Mouse (Mus musculus): ENCODE measurements at regions not wholly inside any gene's neighbourhood (a gene's known extent, or its start where the extent isn't known, plus 50 kb on each side); places are given as distances from the start of the nearest gene placed in this dataset.
"Not testable (repeated sequence)": the region's sequence is repeated elsewhere in the genome, so short reads cannot be mapped to it uniquely, and the experiment has no call there.

DNA sequence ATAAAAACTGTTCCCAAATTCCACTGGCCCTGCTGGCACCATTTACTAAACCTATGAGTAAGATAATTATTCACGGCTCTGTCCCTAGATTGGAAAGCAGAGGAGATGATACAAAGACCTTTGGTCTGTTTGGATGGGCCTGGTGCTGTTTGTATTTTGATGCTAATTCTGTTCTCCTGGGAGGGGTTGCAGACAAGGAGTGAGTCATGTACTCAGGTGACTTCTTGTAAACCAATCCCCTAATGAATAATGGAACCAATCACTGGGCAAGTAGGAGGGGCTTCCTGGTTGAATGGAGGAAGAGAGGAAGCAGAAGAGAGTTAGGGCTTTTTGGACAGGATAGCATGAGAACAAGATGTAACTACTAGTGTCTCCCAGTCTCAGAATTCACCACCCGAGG is 130.0 kb upstream of the Gm9972 start:
- no peaks in the 10 kb centered on the region for H3K27me3 ChIP-seq
- no peak overlapping the region for H3K4me2 ChIP-seq
- H3K36me3 ChIP-seq (replicated peaks), result no peaks in the 10 kb centered on the region
- H3K9ac ChIP-seq, result no peak overlapping the region
- ATAC-seq (ENCODE audit: low FRiP score), result no peak
- H3K4me3 ChIP-seq (replicated peaks), result no peak overlapping the region
- no peaks in the 10 kb centered on the region for H3K9me3 ChIP-seq
- no peak overlapping the region for H3K27ac ChIP-seq
- no peaks in the 10 kb centered on the region for H3K4me1 ChIP-seq
- WGBS, result 88% methylated on average over 2 of the region's 2 CpGs

- Histone ChIP-seq H3K9ac (no peak overlapping the region), H3K4me2 (no peak overlapping the region), H3K4me1 (no peaks in the 10 kb centered on the region), H3K36me3 (replicated peaks) (no peaks in the 10 kb centered on the region), H3K27ac (no peak overlapping the region), H3K4me3 (replicated peaks) (no peak overlapping the region), H3K27me3 (no peaks in the 10 kb centered on the region), H3K9me3 (no peaks in the 10 kb centered on the region)
- 84% methylated on average over 3 of the region's 3 CpGs for WGBS
- ATAC-seq (ENCODE audit: low FRiP score), result no peak
Measured at GRCm38 (mm10) chr11:42906020-42906419, 129.5 kb upstream of the Gm9972 start.

GRCm38 (mm10) chr11:42916421-42917181 is 118.9 kb upstream of the Gm9972 start:
- 66% methylated on average over 2 of the region's 2 CpGs for WGBS

GRCm38 (mm10) chr11:42919221-42919620 is 116.3 kb upstream of the Gm9972 start:
- no peaks in the 10 kb centered on the region for H3K4me1 ChIP-seq
- no peaks in the 10 kb centered on the region for H3K36me3 ChIP-seq (replicated peaks)
- H3K27me3 ChIP-seq, result no peaks in the 10 kb centered on the region
- 98% methylated on average over 1 of the region's 1 CpGs for WGBS
- H3K4me2 ChIP-seq, result no peak overlapping the region
- no peak overlapping the region for H3K27ac ChIP-seq
- no peak overlapping the region for H3K9ac ChIP-seq
- H3K4me3 ChIP-seq (replicated peaks), result no peak overlapping the region
- ATAC-seq (ENCODE audit: low FRiP score), result no peak
- no peaks in the 10 kb centered on the region for H3K9me3 ChIP-seq

More at GRCm38 (mm10) chr11:42916421-42917181, 118.9 kb upstream of the Gm9972 start:
- no peak overlapping the region for H3K9ac ChIP-seq
- no peaks in the 10 kb centered on the region for H3K36me3 ChIP-seq (replicated peaks)
- no peaks in the 10 kb centered on the region for H3K9me3 ChIP-seq
- H3K4me1 ChIP-seq, result no peaks in the 10 kb centered on the region
- no peak overlapping the region for H3K4me2 ChIP-seq
- no peak overlapping the region for H3K27ac ChIP-seq
- no peak overlapping the region for H3K4me3 ChIP-seq (replicated peaks)
- H3K27me3 ChIP-seq, result no peaks in the 10 kb centered on the region
- ATAC-seq (ENCODE audit: low FRiP score), result no peak

GRCm38 (mm10) chr11:42927156-42927555 is 108.4 kb upstream of the Gm9972 start:
- Histone ChIP-seq H3K9ac (no peak overlapping the region), H3K4me1 (no peaks in the 10 kb centered on the region), H3K4me2 (no peak overlapping the region), H3K4me3 (replicated peaks) (no peak overlapping the region), H3K36me3 (replicated peaks) (no peaks in the 10 kb centered on the region), H3K27ac (no peak overlapping the region), H3K9me3 (no peaks in the 10 kb centered on the region), H3K27me3 (no peaks in the 10 kb centered on the region)
- 85% methylated on average over 5 of the region's 5 CpGs for WGBS
- ATAC-seq (ENCODE audit: low FRiP score), result no peak

GRCm38 (mm10) chr11:42928916-42929315 is 106.6 kb upstream of the Gm9972 start:
- Histone ChIP-seq H3K36me3 (replicated peaks) (no peaks in the 10 kb centered on the region), H3K4me2 (no peak overlapping the region), H3K27me3 (no peaks in the 10 kb centered on the region), H3K27ac (no peak overlapping the region), H3K4me3 (replicated peaks) (no peak overlapping the region), H3K9me3 (no peaks in the 10 kb centered on the region), H3K4me1 (no peaks in the 10 kb centered on the region), H3K9ac (no peak overlapping the region)
- WGBS, result 88% methylated on average over 3 of the region's 3 CpGs
- no peak for ATAC-seq (ENCODE audit: low FRiP score)

- not testable (repeated sequence) for H3K9me3 ChIP-seq; H3K4me1 ChIP-seq; H3K9ac ChIP-seq; H3K27me3 ChIP-seq; ATAC-seq (ENCODE audit: low FRiP score); H3K36me3 ChIP-seq (replicated peaks); H3K4me2 ChIP-seq; H3K27ac ChIP-seq; H3K4me3 ChIP-seq (replicated peaks)
- WGBS, result 80% methylated on average over 4 of the region's 4 CpGs
Measured at GRCm38 (mm10) chr11:42939271-42939670, 96.3 kb upstream of the Gm9972 start.

DNA sequence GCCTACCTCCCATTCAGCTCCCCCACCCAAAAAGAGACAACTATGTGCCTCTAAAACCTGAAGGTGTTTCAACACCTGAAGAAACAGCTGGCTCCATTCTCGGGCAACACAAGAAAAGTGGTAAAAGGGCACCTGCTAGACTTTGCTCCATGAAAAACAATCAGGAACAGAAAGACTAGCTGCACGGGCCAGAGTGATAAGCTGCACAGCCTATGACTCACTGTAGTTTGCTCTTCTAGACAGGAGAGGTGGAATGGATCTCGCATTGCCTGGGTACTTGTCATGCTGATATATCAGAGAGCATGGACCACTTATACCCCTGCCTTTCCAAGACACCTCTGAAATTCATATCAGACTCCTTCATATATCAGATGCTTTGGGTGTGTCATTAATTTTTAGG is 94.0 kb upstream of the Gm9972 start:
- Histone ChIP-seq H3K4me3 (replicated peaks) (no peak overlapping the region), H3K27ac (no peak overlapping the region), H3K4me2 (no peak overlapping the region), H3K9me3 (no peaks in the 10 kb centered on the region), H3K9ac (no peak overlapping the region), H3K4me1 (no peaks in the 10 kb centered on the region), H3K36me3 (replicated peaks) (no peaks in the 10 kb centered on the region), H3K27me3 (no peaks in the 10 kb centered on the region)
- ATAC-seq (ENCODE audit: low FRiP score), result no peak
- WGBS, result 84% methylated on average over 3 of the region's 3 CpGs

DNA sequence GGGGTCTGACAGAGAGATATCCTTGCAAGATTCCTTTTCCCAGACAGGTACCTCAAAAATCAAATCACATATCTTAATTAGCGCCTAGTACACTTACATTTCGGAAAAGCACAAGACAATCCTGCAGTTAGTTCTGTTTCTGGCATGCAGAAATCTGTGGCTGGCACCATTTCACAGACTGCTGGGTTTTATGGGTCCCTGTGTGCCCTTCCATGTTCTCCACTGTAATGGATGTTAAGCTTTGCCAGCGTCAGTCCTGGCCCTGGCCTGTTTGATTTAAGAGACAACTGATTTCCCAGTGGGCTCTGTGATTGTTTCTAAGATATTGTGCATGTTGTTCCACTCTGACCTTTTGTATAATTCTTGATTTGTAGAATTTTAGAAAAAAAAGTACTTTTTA is 93.3 kb upstream of the Gm9972 start:
- no peaks in the 10 kb centered on the region for H3K4me1 ChIP-seq
- H3K27ac ChIP-seq, result no peak overlapping the region
- WGBS, result 86% methylated on average over 3 of the region's 3 CpGs
- no peak overlapping the region for H3K4me3 ChIP-seq (replicated peaks)
- H3K4me2 ChIP-seq, result no peak overlapping the region
- no peaks in the 10 kb centered on the region for H3K9me3 ChIP-seq
- ATAC-seq (ENCODE audit: low FRiP score), result no peak
- no peak overlapping the region for H3K9ac ChIP-seq
- no peaks in the 10 kb centered on the region for H3K36me3 ChIP-seq (replicated peaks)
- no peaks in the 10 kb centered on the region for H3K27me3 ChIP-seq

DNA sequence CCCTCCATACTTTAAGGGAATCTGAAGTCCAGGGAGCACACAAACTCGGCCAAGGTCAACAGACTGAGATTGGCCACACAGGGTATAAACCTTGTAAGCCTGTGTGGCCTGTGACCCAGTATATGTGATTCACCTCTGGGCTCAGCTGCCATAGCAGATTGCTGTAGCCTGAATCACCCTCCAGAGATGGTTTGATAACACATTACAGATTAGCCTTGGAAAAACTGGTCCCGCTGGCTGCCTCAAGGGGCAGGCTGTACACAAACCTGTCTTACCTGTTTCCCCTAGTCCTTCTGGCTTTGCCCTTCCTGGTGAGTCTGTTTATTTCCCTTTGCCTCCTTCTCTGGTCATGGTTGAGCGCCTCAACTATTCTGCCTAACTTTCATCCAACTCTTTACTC is 91.0 kb upstream of the Gm9972 start:
- H3K27me3 ChIP-seq, result no peaks in the 10 kb centered on the region
- no peak for ATAC-seq (ENCODE audit: low FRiP score)
- no peak overlapping the region for H3K9ac ChIP-seq
- WGBS, result 83% methylated on average over 3 of the region's 3 CpGs
- H3K4me1 ChIP-seq, result no peaks in the 10 kb centered on the region
- H3K36me3 ChIP-seq (replicated peaks), result no peaks in the 10 kb centered on the region
- no peak overlapping the region for H3K4me2 ChIP-seq
- H3K4me3 ChIP-seq (replicated peaks), result no peak overlapping the region
- H3K9me3 ChIP-seq, result no peaks in the 10 kb centered on the region
- H3K27ac ChIP-seq, result no peak overlapping the region

- no peaks in the 10 kb centered on the region for H3K36me3 ChIP-seq (replicated peaks)
- H3K27me3 ChIP-seq, result no peaks in the 10 kb centered on the region
- H3K9me3 ChIP-seq, result no peaks in the 10 kb centered on the region
- H3K4me2 ChIP-seq, result no peak overlapping the region
- 88% methylated on average over 1 of the region's 1 CpGs for WGBS
- H3K27ac ChIP-seq, result no peak overlapping the region
- H3K4me1 ChIP-seq, result no peaks in the 10 kb centered on the region
- no peak overlapping the region for H3K9ac ChIP-seq
- no peak for ATAC-seq (ENCODE audit: low FRiP score)
- H3K4me3 ChIP-seq (replicated peaks), result no peak overlapping the region
Measured at GRCm38 (mm10) chr11:42949823-42950222, 85.7 kb upstream of the Gm9972 start.

- H3K4me2 ChIP-seq, result no peak overlapping the region
- no peak overlapping the region for H3K4me3 ChIP-seq (replicated peaks)
- no peaks in the 10 kb centered on the region for H3K27me3 ChIP-seq
- 84% methylated on average over 5 of the region's 5 CpGs for WGBS
- H3K36me3 ChIP-seq (replicated peaks), result no peaks in the 10 kb centered on the region
- H3K9me3 ChIP-seq, result no peaks in the 10 kb centered on the region
- ATAC-seq (ENCODE audit: low FRiP score), result no peak
- H3K27ac ChIP-seq, result no peak overlapping the region
- no peaks in the 10 kb centered on the region for H3K4me1 ChIP-seq
- no peak overlapping the region for H3K9ac ChIP-seq
Measured at GRCm38 (mm10) chr11:42954169-42954568, 81.4 kb upstream of the Gm9972 start.

- Histone ChIP-seq H3K4me1 (no peaks in the 10 kb centered on the region), H3K9me3 (no peaks in the 10 kb centered on the region), H3K36me3 (replicated peaks) (no peaks in the 10 kb centered on the region), H3K27me3 (no peaks in the 10 kb centered on the region), H3K9ac (no peak overlapping the region), H3K4me3 (replicated peaks) (no peak overlapping the region), H3K4me2 (no peak overlapping the region), H3K27ac (no peak overlapping the region)
- no peak for ATAC-seq (ENCODE audit: low FRiP score)
- WGBS, result 75% methylated on average over 1 of the region's 1 CpGs
Measured at GRCm38 (mm10) chr11:42965732-42966131, 69.8 kb upstream of the Gm9972 start.
